Mouse (Mus musculus) splenic B cell, adult 2 months (primary cell): Measurements from ENCODE around the gene Kat5.
A peak's percentile ranks its signal among the peaks of the same experiment; 100 is the strongest.

Source experiments
- DNase-seq: peaks from one replicate; pipeline ENCODE4 v3.0.0-alpha.2; 2011; ENCODE audit warnings: low read depth, low spot score
- H3K27me3 ChIP-seq: 2 replicates; pipeline ENCODE4 v1.6.1; 2012; ENCODE audit warnings: mild to moderate bottlenecking, low read length, moderate library complexity, mixed read lengths; ENCODE audit not compliant: control insufficient read depth, poor library complexity, insufficient read depth, severe bottlenecking
- H3K36me3 ChIP-seq: 2 replicates; pipeline ENCODE4 v1.6.1; 2012; ENCODE audit warnings: mild to moderate bottlenecking, low read length, moderate library complexity, mixed read lengths; ENCODE audit not compliant: control insufficient read depth, poor library complexity, insufficient read depth, severe bottlenecking

Kat5 gene

GRCm38 (mm10) chr19:5609547-5610404 is at the start of gene Kat5:
Gene Kat5, minus strand, starts transcription at chr19:5610237.
- peak; percentile 91 for DNase-seq
- Histone ChIP-seq H3K36me3 (peaks cover 17% of the 10 kb centered on the region), H3K27me3 (no peaks in the 10 kb centered on the region)

- H3K27me3 ChIP-seq: no peaks in the 10 kb centered on the region
- peaks cover 59% of the 10 kb centered on the region for H3K36me3 ChIP-seq
- no peak for DNase-seq
These were observed 44.8 kb upstream of the Kat5 start for GRCm38 (mm10) chr19:5654720-5655298.

- Histone ChIP-seq H3K36me3 (peaks cover 53% of the 10 kb centered on the region), H3K27me3 (no peaks in the 10 kb centered on the region)
- no peak for DNase-seq
These were observed 44.1 kb upstream of the Kat5 start for GRCm38 (mm10) chr19:5653969-5654719.

DNA sequence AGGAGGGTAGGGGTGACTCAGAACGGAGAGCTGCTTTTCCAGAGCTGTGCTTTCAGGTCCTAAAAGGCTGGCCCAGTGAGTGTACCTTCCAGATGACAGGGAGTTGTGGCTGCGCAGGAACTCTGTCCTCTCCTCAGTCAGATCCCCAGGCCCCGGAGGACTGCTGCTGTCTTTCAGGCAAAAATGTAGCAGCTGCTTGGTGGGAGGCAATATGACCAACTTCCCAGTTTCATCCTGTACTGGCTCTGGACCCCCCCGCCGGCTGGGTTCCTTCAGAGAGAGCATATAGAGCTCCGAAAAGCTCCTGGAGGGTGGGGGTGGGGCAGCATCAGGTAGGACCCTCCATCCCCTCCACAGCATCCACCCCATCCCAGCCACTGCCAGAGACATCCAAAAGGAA is 42.5 kb upstream of the Kat5 start:
- Histone ChIP-seq H3K27me3 (no peaks in the 10 kb centered on the region), H3K36me3 (peaks cover 47% of the 10 kb centered on the region)
- no peak for DNase-seq

- DNase-seq: no peak
- Histone ChIP-seq H3K27me3 (no peaks in the 10 kb centered on the region), H3K36me3 (peaks cover 51% of the 10 kb centered on the region)
These were observed 41.7 kb upstream of the Kat5 start for GRCm38 (mm10) chr19:5651502-5652274.

- peak; percentile 63 for DNase-seq
- H3K27me3 ChIP-seq: no peaks in the 10 kb centered on the region
These were observed 39.3 kb upstream of the Kat5 start for GRCm38 (mm10) chr19:5649298-5649741.

GRCm38 (mm10) chr19:5648401-5649297 is 38.6 kb upstream of the Kat5 start:
- Histone ChIP-seq H3K36me3 (peaks cover 43% of the 10 kb centered on the region), H3K27me3 (no peaks in the 10 kb centered on the region)
- peak; percentile 93 for DNase-seq

More at GRCm38 (mm10) chr19:5649298-5649741, 39.3 kb upstream of the Kat5 start:
- H3K36me3 ChIP-seq: peaks cover 46% of the 10 kb centered on the region

GRCm38 (mm10) chr19:5647791-5648190 is 37.8 kb upstream of the Kat5 start:
- no peaks in the 10 kb centered on the region for H3K27me3 ChIP-seq
- H3K36me3 ChIP-seq: peaks cover 40% of the 10 kb centered on the region
- DNase-seq: no peak

GRCm38 (mm10) chr19:5646731-5647330 is 36.8 kb upstream of the Kat5 start:
- DNase-seq: no peak
- Histone ChIP-seq H3K27me3 (no peaks in the 10 kb centered on the region), H3K36me3 (peaks cover 40% of the 10 kb centered on the region)

- H3K36me3 ChIP-seq: peaks cover 33% of the 10 kb centered on the region
- H3K27me3 ChIP-seq: no peaks in the 10 kb centered on the region
- no peak for DNase-seq
These were observed 35.2 kb upstream of the Kat5 start for GRCm38 (mm10) chr19:5645280-5645679.

GRCm38 (mm10) chr19:5641641-5642040 is 31.6 kb upstream of the Kat5 start:
- Histone ChIP-seq H3K27me3 (no peaks in the 10 kb centered on the region), H3K36me3 (peaks cover 32% of the 10 kb centered on the region)
- no peak for DNase-seq

DNA sequence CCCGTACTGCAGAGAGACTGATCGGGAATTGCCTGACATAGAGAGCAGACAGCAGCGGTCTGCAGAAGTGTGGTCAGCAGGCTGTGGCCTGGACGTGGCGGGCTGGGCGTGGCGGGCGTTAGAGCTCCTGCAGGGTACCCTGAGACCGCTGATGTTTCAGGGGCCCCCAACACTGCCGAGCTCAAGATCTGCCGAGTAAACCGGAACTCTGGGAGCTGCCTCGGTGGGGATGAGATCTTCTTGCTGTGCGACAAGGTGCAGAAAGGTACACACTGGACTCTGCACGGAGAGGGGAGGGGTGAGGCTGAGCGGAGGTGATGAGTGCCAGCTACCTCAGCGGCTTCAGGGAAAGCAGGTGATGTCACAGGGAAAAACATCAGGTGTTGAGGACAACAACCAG is 31.0 kb upstream of the Kat5 start:
- peaks cover 32% of the 10 kb centered on the region for H3K36me3 ChIP-seq

DNA sequence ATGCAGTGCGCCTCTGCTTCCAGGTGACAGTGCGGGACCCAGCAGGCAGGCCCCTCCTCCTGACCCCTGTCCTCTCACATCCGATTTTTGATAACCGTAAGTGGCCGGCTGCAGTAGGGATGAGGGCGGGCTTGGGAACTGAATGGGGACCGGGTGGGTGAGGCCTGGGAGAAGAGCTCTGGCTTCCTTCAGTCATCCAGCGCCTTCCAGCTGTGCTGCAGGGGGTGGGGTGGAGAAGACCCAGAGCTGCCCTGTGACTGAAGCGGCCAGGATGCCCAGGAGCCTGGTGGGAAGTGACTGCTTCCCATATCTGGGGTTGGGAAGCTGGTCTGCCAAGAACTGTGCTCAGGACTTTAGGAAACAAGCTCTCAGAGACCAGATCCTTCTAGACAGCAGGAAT is 30.3 kb upstream of the Kat5 start:
- no peak for DNase-seq
- Histone ChIP-seq H3K36me3 (peaks cover 28% of the 10 kb centered on the region), H3K27me3 (no peaks in the 10 kb centered on the region; the same call in 1 of the 2 replicates)

More for the DNA sequence above, 31.0 kb upstream of the Kat5 start:
- H3K27me3 ChIP-seq: no peaks in the 10 kb centered on the region; the same call in 1 of the 2 replicates
- no peak for DNase-seq
